In genomic region chr5:134551233-134552109, GRCm38 (mm10) we compare ENCODE assay signal across 8 mouse cellular contexts. TPM values are rescaled to one million over a fixed set of nuclear protein-coding genes. Genes with fewer than 3 reads are reported as not detected.
DNase-seq lines count a peak whose midpoint lies in the region; ATAC-seq and TF ChIP-seq lines count a peak whose summit lies in the region.

No protein-coding gene starts in this region.

- TF ChIP-seq POLR2A in thymus, adult 2 months (IDR thresholded peaks at IDR 0.05; ENCODE audit: control insufficient read depth, extremely low read depth, insufficient read depth, low read length, poor library complexity) = no peak

- 2% methylated on average over 52 of the region's 52 CpGs for WGBS in intestine, embryonic 15.5 days
- under 1% methylated on average over 51 of the region's 52 CpGs for WGBS in limb, embryonic 12.5 days
- WGBS in midbrain, embryonic 14.5 days = 1% methylated on average over 52 of the region's 52 CpGs
- 4% methylated on average over 52 of the region's 52 CpGs for WGBS in thymus, adult 2 months

- H3K4me2 ChIP-seq in intestine, embryonic 15.5 days (replicated peaks) = peak overlapping the region; percentile 76
- H3K4me2 ChIP-seq in limb, embryonic 12.5 days = peak overlapping the region; percentile 95
- peak overlapping the region; percentile 90 for H3K4me2 ChIP-seq in midbrain, embryonic 14.5 days (ENCODE audit: low read length)

- H3K4me1 ChIP-seq in intestine, embryonic 15.5 days (replicated peaks) = peaks cover 54% of the 10 kb centered on the region
- peaks cover 36% of the 10 kb centered on the region for H3K4me1 ChIP-seq in limb, embryonic 12.5 days (replicated peaks)
- H3K4me1 ChIP-seq in midbrain, embryonic 14.5 days (ENCODE audit: control insufficient read depth, insufficient read depth, low read length) = peaks cover 42% of the 10 kb centered on the region
- H3K4me1 ChIP-seq in thymus, adult 2 months (replicated peaks; ENCODE audit: control insufficient read depth, insufficient read depth, low read length) = peaks cover 16% of the 10 kb centered on the region

- H3K27me3 ChIP-seq in intestine, embryonic 15.5 days (replicated peaks) = no peaks in the 10 kb centered on the region
- no peaks in the 10 kb centered on the region for H3K27me3 ChIP-seq in limb, embryonic 12.5 days
- H3K27me3 ChIP-seq in midbrain, embryonic 14.5 days (ENCODE audit: control insufficient read depth, insufficient read depth, low read length) = no peaks in the 10 kb centered on the region
- no peaks in the 10 kb centered on the region for H3K27me3 ChIP-seq in thymus, adult 2 months (ENCODE audit: control insufficient read depth, insufficient read depth, low read length)

- H3K36me3 ChIP-seq in intestine, embryonic 15.5 days = no peaks in the 10 kb centered on the region
- H3K36me3 ChIP-seq in limb, embryonic 12.5 days = no peaks in the 10 kb centered on the region
- 0 out of 2 replicates have a peak, but pooled peaks cover 2% of the 10 kb centered on the region for H3K36me3 ChIP-seq in midbrain, embryonic 14.5 days (ENCODE audit: control insufficient read depth, insufficient read depth, low read length)
- H3K36me3 ChIP-seq in thymus, adult 2 months (ENCODE audit: control insufficient read depth, insufficient read depth, low read length) = no peaks in the 10 kb centered on the region

- no peaks in the 10 kb centered on the region for H3K9me3 ChIP-seq in intestine, embryonic 15.5 days
- no peaks in the 10 kb centered on the region for H3K9me3 ChIP-seq in limb, embryonic 12.5 days
- H3K9me3 ChIP-seq in midbrain, embryonic 14.5 days (ENCODE audit: control insufficient read depth, low read length) = no peaks in the 10 kb centered on the region

- H3K27ac ChIP-seq in intestine, embryonic 15.5 days = peak overlapping the region; percentile 98
- H3K27ac ChIP-seq in limb, embryonic 12.5 days = peak overlapping the region; percentile 98
- peak overlapping the region; percentile 99 for H3K27ac ChIP-seq in midbrain, embryonic 14.5 days (replicated peaks; ENCODE audit: low read depth, low read length)
- H3K27ac ChIP-seq in thymus, adult 2 months (ENCODE audit: control insufficient read depth, insufficient read depth, low read length) = 0 out of 2 replicates have a peak overlapping the region, but pooled peaks have one; percentile 10

- no peak for TF ChIP-seq CTCF in thymus, adult 2 months (IDR thresholded peaks at IDR 0.05; ENCODE audit: borderline replicate concordance, control insufficient read depth, extremely low read depth, insufficient read depth, low read length, poor library complexity)

- ATAC-seq in common myeloid progenitor, adult 5-6 weeks (replicated peaks; ENCODE audit: low read depth, poor library complexity, severe bottlenecking) = peak; percentile 43
- peak; percentile 1 for ATAC-seq in intestine, embryonic 15.5 days
- ATAC-seq in limb, embryonic 12.5 days (ENCODE audit: insufficient number of reproducible peaks, insufficient read depth, low FRiP score, low TSS enrichment, low read depth) = peak; percentile 15
- ATAC-seq in midbrain, embryonic 14.5 days (ENCODE audit: low FRiP score, low TSS enrichment) = peak; percentile 28

- DNase-seq in 416B (ENCODE audit: low read depth) = peak; percentile 65
- DNase-seq in Muller cell, postnatal 12 days (ENCODE audit: inconsistent ontology term) = peak; percentile 61
- peak; percentile 42 for DNase-seq in gastrocnemius, postnatal 25 days
- peak; percentile 71 for DNase-seq in midbrain, embryonic 14.5 days
- peak; percentile 56 for DNase-seq in thymus, adult 2 months

- peak overlapping the region; percentile 94 for H3K9ac ChIP-seq in intestine, embryonic 15.5 days
- peak overlapping the region; percentile 92 for H3K9ac ChIP-seq in limb, embryonic 12.5 days (replicated peaks)
- peak overlapping the region; percentile 98 for H3K9ac ChIP-seq in midbrain, embryonic 14.5 days (replicated peaks; ENCODE audit: low read length)

- peak overlapping the region; percentile 87 for H3K4me3 ChIP-seq in intestine, embryonic 15.5 days (replicated peaks)
- peak overlapping the region; percentile 85 for H3K4me3 ChIP-seq in limb, embryonic 12.5 days (replicated peaks)
- H3K4me3 ChIP-seq in midbrain, embryonic 14.5 days (replicated peaks; ENCODE audit: low read depth, low read length) = peak overlapping the region; percentile 95
- H3K4me3 ChIP-seq in thymus, adult 2 months (ENCODE audit: control insufficient read depth, insufficient read depth, low read length) = peak overlapping the region; percentile 81

RNA-seq across cellular contexts. Expression of gene Clip2, which starts 0.8 kb away (rescaled TPM):
- 6.2 and 13.3 TPM in 2 replicates for total RNA-seq in common myeloid progenitor, adult 5-6 weeks (2017)
- 1 to 10 TPM; 3.6 to 4.0 TPM for total RNA-seq in gastrocnemius, postnatal 25 days (2021)
- 3.6 and 3.9 TPM in 2 replicates for polyA plus RNA-seq in intestine, embryonic 15.5 days (2015; fragmentation: Nextera tagmentation; extraction: Ambion mirVana)
- 6.3 and 6.6 TPM in 2 replicates for polyA plus RNA-seq in limb, embryonic 12.5 days (2016; fragmentation: Nextera tagmentation; extraction: Ambion mirVana)
- polyA plus RNA-seq in midbrain, embryonic 14.5 days (2014; fragmentation: Nextera tagmentation; extraction: Ambion mirVana) = 18.2 and 19.3 TPM in 2 replicates
- 23.4 and 26.0 TPM in 2 replicates for polyA plus RNA-seq in thymus, adult 2 months (2012; rRNA removed)

RNA-seq across cellular contexts. Expression of gene Syna, which starts 8.5 kb away (rescaled TPM):
- not detected in 2 replicates for total RNA-seq in common myeloid progenitor, adult 5-6 weeks (2017)
- not detected for total RNA-seq in gastrocnemius, postnatal 25 days (2021)
- polyA plus RNA-seq in intestine, embryonic 15.5 days (2015; fragmentation: Nextera tagmentation; extraction: Ambion mirVana) = 0.06 and 0.10 TPM in 2 replicates
- polyA plus RNA-seq in limb, embryonic 12.5 days (2016; fragmentation: Nextera tagmentation; extraction: Ambion mirVana) = 0.12 TPM in 1 of 2 replicates, not detected in the other
- polyA plus RNA-seq in midbrain, embryonic 14.5 days (2014; fragmentation: Nextera tagmentation; extraction: Ambion mirVana) = 0.11 and 0.24 TPM in 2 replicates
- 0.09 and 0.15 TPM in 2 replicates for polyA plus RNA-seq in thymus, adult 2 months (2012; rRNA removed)

RNA-seq across cellular contexts. Expression of gene Rfc2, which starts 29.7 kb away (rescaled TPM):
- total RNA-seq in common myeloid progenitor, adult 5-6 weeks (2017) = 159 and 183 TPM in 2 replicates
- total RNA-seq in gastrocnemius, postnatal 25 days (2021) = 10 to 100 TPM; 13.9 to 14.1 TPM
- 245 and 247 TPM in 2 replicates for polyA plus RNA-seq in intestine, embryonic 15.5 days (2015; fragmentation: Nextera tagmentation; extraction: Ambion mirVana)
- polyA plus RNA-seq in limb, embryonic 12.5 days (2016; fragmentation: Nextera tagmentation; extraction: Ambion mirVana) = 325 and 350 TPM in 2 replicates
- 165 and 191 TPM in 2 replicates for polyA plus RNA-seq in midbrain, embryonic 14.5 days (2014; fragmentation: Nextera tagmentation; extraction: Ambion mirVana)
- 133 and 145 TPM in 2 replicates for polyA plus RNA-seq in thymus, adult 2 months (2012; rRNA removed)

Comparison
In these comparisons a context has a peak if more than half of its experiments do, and no peak if none do; other contexts are left out.
1. Peak in every context shown above with its lines: DNase-seq, ATAC-seq, H3K4me3 ChIP-seq and H3K27ac ChIP-seq.
2. H3K27ac ChIP-seq: peak in every context shown above with its lines; median percentile 99 in midbrain, embryonic 14.5 days; 98 in intestine, embryonic 15.5 days; 98 in limb, embryonic 12.5 days; 10 in thymus, adult 2 months.